Mouse (Mus musculus): Measurements from ENCODE around the gene Man1c1. TPM values are rescaled to one million over a fixed set of nuclear protein-coding genes. Genes with fewer than 3 reads are reported as not detected.
A peak's percentile ranks its signal among the peaks of the same experiment; 100 is the strongest.

The Man1c1 gene
- polyA plus RNA-seq, 1 experiment from 2014 or later, result 2.6 TPM

DNA sequence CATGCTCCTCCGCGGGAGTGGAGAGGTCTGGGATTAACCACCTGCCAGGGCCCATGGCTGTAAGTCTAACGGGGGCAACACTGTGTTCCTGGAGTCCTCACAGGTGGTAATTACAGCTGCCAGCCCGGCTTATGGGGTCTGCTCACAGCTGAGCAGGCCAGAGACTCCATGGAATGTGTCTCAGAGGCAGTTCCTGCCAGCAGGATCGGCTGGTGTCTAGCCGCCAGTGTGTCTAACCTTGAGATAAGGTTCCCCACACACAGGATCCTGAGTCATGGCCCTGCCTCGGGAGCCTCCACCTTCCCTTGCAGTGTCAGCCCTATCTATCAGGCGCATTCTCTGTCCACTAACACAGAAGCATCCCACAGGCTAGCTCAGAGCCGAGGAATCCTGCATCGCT lies 41.0 kb downstream of the Man1c1 start:
- Histone ChIP-seq H3K4me2 (ENCODE audit: low read depth, severe bottlenecking) (no peak overlapping the region), H3K4me1 (ENCODE audit: control insufficient read depth, insufficient read depth, low read length) (peaks cover 15% of the 10 kb centered on the region), H3K27ac (replicated peaks; ENCODE audit: low read depth, low read length) (no peak overlapping the region), H3K4me3 (ENCODE audit: low read depth, low read length) (no peak overlapping the region), H3K36me3 (ENCODE audit: control insufficient read depth, insufficient read depth, low read length) (no peaks in the 10 kb centered on the region), H3K27me3 (ENCODE audit: control insufficient read depth, insufficient read depth, low read length) (peaks cover 7% of the 10 kb centered on the region), H3K9ac (ENCODE audit: low read length) (no peak overlapping the region), H3K9me3 (ENCODE audit: control insufficient read depth, low read length) (no peaks in the 10 kb centered on the region)
- DNase-seq (ENCODE audit: low spot score) (peak; percentile 39), ATAC-seq (ENCODE audit: insufficient number of reproducible peaks, low FRiP score, low TSS enrichment, low read depth) (no peak)
- WGBS, result 48% methylated on average over 10 of the region's 10 CpGs

DNA sequence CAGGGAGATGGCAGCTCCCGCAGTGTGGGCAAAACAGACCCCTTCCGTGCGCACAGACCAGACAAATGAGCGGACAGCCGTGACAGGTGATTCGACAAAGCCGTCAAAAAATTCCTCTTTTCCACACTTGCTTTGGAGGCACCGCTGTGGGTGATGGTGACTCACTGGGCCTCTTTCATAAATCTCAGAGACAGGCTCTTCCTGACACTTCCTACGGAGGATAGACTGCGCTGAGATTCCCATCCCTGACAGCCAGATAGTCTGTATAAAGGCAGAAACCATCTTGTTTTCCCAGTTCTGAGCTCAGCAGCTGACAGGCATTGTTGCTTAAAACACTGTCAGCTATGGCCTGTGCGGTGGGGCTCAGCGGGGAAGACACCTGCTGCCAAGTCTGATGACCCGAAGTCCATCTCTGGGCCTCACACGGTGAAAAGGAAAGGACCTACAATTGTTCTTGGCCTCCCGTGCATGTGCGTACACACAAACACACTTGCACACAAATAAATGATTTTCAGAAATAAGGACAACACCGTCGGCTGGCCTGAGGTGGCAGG lies 43.4 kb downstream of the Man1c1 start:
- Histone ChIP-seq H3K4me1 (ENCODE audit: control insufficient read depth, insufficient read depth, low read length) (peaks cover 15% of the 10 kb centered on the region), H3K9ac (ENCODE audit: low read length) (no peak overlapping the region), H3K9me3 (ENCODE audit: control insufficient read depth, low read length) (no peaks in the 10 kb centered on the region), H3K36me3 (ENCODE audit: control insufficient read depth, insufficient read depth, low read length) (no peaks in the 10 kb centered on the region), H3K4me2 (ENCODE audit: low read depth, severe bottlenecking) (no peak overlapping the region), H3K27ac (replicated peaks; ENCODE audit: low read depth, low read length) (no peak overlapping the region), H3K4me3 (ENCODE audit: low read depth, low read length) (no peak overlapping the region), H3K27me3 (ENCODE audit: control insufficient read depth, insufficient read depth, low read length) (peaks cover 7% of the 10 kb centered on the region)
- ATAC-seq (ENCODE audit: insufficient number of reproducible peaks, low FRiP score, low TSS enrichment, low read depth) (no peak), DNase-seq (ENCODE audit: low spot score) (no peak)
- WGBS, result 43% methylated on average over 18 of the region's 18 CpGs

DNA sequence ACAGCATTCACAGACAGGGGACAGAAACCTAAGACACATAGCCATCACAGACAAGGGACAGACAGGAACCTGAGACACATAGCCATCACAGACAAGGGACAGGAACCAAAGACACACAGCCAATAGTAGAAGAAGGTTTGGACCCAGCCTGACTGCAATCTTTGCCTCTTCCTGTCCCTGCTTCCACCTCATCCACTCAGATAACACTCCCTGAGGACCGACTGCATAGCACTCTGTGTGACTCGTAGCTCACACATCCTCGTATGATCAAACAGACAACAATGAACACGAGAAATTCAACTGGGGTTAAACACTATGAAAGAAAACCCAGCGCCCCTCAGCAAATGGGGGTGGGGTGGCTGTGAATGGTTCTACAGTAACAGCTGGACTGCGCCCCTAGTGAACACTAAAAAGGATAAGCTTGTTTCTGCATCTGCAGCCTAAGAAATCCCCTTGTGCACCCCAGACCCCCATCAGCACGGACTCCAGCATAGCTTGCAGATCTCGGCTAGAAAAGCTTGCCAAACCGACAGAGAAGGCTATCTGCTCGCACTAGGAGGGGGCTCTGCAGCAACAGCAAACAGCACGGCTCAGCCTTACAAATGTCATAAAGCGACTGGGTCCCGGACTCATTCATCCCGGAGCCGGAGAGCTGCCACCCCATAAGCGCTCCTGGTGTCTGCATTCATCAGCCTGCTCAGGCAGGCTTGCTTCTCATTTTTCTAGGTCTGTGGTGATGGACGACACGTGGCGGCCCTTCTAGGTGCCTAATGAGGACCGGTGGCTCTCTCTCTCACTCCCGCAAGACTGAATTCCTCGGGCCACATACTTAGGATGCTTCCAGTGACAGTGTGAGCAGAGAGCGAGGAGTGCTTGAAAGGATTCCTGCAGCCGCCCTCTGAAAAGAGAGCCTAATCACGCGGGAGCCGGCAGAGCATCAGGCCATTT lies 44.5 kb downstream of the Man1c1 start:
- peak overlapping the region; percentile 33 for H3K4me2 ChIP-seq (ENCODE audit: low read depth, severe bottlenecking)
- peaks cover 7% of the 10 kb centered on the region for H3K27me3 ChIP-seq (ENCODE audit: control insufficient read depth, insufficient read depth, low read length)
- 15% methylated on average over 27 of the region's 27 CpGs for WGBS
- H3K36me3 ChIP-seq (ENCODE audit: control insufficient read depth, insufficient read depth, low read length), result no peaks in the 10 kb centered on the region
- H3K9ac ChIP-seq (ENCODE audit: low read length), result no peak overlapping the region; the same call in 1 of the 2 replicates
- no peak for ATAC-seq (ENCODE audit: insufficient number of reproducible peaks, low FRiP score, low TSS enrichment, low read depth)
- H3K4me3 ChIP-seq (ENCODE audit: low read depth, low read length), result peak overlapping the region; percentile 3; the same call in 1 of the 2 replicates
- H3K27ac ChIP-seq (replicated peaks; ENCODE audit: low read depth, low read length), result no peak overlapping the region
- peak; percentile 50 for DNase-seq (ENCODE audit: low spot score)
- peaks cover 15% of the 10 kb centered on the region for H3K4me1 ChIP-seq (ENCODE audit: control insufficient read depth, insufficient read depth, low read length)
- H3K9me3 ChIP-seq (ENCODE audit: control insufficient read depth, low read length), result no peaks in the 10 kb centered on the region

DNA sequence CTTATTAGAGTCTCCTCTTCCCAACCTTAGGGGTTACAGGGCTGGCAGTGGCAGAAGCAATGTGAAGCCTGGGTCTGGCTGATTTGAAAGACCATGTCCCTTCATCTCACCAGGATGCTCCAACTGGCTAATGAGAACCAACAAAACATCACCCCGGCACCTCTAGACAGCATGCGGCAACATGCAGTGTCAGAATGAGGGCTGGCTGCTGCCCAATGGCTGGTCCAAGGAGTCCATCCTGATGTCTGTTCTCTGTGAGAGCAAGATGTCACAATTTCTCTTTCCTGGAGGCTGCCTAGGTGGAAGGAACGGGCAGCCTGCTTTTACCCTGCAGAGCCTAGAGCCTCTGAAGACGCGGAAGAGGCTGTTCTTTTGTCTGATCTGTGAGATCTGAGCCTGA lies 46.6 kb downstream of the Man1c1 start:
- ATAC-seq (ENCODE audit: insufficient number of reproducible peaks, low FRiP score, low TSS enrichment, low read depth) (no peak), DNase-seq (ENCODE audit: low spot score) (no peak)
- no peaks in the 10 kb centered on the region for H3K9me3 ChIP-seq (ENCODE audit: control insufficient read depth, low read length)
- peaks cover 15% of the 10 kb centered on the region for H3K4me1 ChIP-seq (ENCODE audit: control insufficient read depth, insufficient read depth, low read length)
- H3K9ac ChIP-seq (ENCODE audit: low read length), result no peak overlapping the region
- 59% methylated on average over 5 of the region's 5 CpGs for WGBS
- no peaks in the 10 kb centered on the region for H3K36me3 ChIP-seq (ENCODE audit: control insufficient read depth, insufficient read depth, low read length)
- H3K27ac ChIP-seq (replicated peaks; ENCODE audit: low read depth, low read length), result no peak overlapping the region
- H3K4me3 ChIP-seq (ENCODE audit: low read depth, low read length), result no peak overlapping the region
- no peak overlapping the region for H3K4me2 ChIP-seq (ENCODE audit: low read depth, severe bottlenecking)
- H3K27me3 ChIP-seq (ENCODE audit: control insufficient read depth, insufficient read depth, low read length), result peaks cover 7% of the 10 kb centered on the region

DNA sequence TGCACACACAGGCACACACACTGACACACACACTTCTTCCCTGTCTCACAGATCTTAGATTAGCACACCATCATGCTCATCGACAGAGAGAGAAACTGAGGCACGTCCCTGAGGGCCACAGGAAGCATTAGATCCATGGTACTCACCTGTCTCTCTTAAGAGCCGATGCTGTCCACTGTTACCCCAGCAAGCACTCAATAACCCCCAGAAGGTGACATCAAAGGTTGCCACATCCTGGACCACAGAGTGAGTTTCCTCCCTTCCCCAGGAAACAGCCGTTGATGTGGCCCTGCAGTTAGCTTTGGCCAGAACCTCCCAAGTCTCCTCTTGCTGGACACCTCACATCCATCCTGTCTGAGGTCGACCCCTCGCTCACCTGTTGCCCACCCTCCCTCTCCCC lies 49.7 kb downstream of the Man1c1 start:
- no peak overlapping the region for H3K27ac ChIP-seq (replicated peaks; ENCODE audit: low read depth, low read length)
- H3K36me3 ChIP-seq (ENCODE audit: control insufficient read depth, insufficient read depth, low read length), result no peaks in the 10 kb centered on the region
- no peaks in the 10 kb centered on the region for H3K27me3 ChIP-seq (ENCODE audit: control insufficient read depth, insufficient read depth, low read length)
- ATAC-seq (ENCODE audit: insufficient number of reproducible peaks, low FRiP score, low TSS enrichment, low read depth) (no peak), DNase-seq (ENCODE audit: low spot score) (no peak)
- peaks cover 3% of the 10 kb centered on the region for H3K4me1 ChIP-seq (ENCODE audit: control insufficient read depth, insufficient read depth, low read length)
- H3K4me2 ChIP-seq (ENCODE audit: low read depth, severe bottlenecking), result no peak overlapping the region
- 73% methylated on average over 6 of the region's 6 CpGs for WGBS
- no peaks in the 10 kb centered on the region for H3K9me3 ChIP-seq (ENCODE audit: control insufficient read depth, low read length)
- no peak overlapping the region for H3K9ac ChIP-seq (ENCODE audit: low read length)
- H3K4me3 ChIP-seq (ENCODE audit: low read depth, low read length), result no peak overlapping the region

DNA sequence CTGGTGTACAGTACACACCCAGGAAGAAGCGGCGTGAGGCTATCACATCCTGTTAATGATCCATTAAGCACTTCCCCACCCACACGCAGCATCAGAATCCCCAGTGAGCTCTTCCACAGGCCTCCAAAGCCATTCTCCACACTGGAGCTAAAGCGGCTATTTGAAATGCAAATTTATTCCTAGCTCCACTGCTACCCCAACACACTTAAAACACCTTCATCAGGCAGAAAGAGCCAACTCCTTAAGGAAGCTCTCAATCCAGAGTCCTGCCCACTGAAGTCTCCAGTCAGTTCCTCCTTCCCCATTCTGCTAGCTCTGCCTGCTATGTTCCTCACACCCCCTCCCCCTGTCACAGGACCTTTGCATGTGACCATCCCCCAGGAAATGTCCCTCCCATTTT lies 51.4 kb downstream of the Man1c1 start:
- Histone ChIP-seq H3K4me3 (ENCODE audit: low read depth, low read length) (no peak overlapping the region), H3K9ac (ENCODE audit: low read length) (no peak overlapping the region), H3K4me1 (ENCODE audit: control insufficient read depth, insufficient read depth, low read length) (no peaks in the 10 kb centered on the region), H3K36me3 (ENCODE audit: control insufficient read depth, insufficient read depth, low read length) (no peaks in the 10 kb centered on the region), H3K4me2 (ENCODE audit: low read depth, severe bottlenecking) (no peak overlapping the region), H3K27me3 (ENCODE audit: control insufficient read depth, insufficient read depth, low read length) (no peaks in the 10 kb centered on the region), H3K9me3 (ENCODE audit: control insufficient read depth, low read length) (no peaks in the 10 kb centered on the region), H3K27ac (replicated peaks; ENCODE audit: low read depth, low read length) (no peak overlapping the region)
- DNase-seq (ENCODE audit: low spot score) (no peak), ATAC-seq (ENCODE audit: insufficient number of reproducible peaks, low FRiP score, low TSS enrichment, low read depth) (no peak)
- 80% methylated on average over 4 of the region's 4 CpGs for WGBS

DNA sequence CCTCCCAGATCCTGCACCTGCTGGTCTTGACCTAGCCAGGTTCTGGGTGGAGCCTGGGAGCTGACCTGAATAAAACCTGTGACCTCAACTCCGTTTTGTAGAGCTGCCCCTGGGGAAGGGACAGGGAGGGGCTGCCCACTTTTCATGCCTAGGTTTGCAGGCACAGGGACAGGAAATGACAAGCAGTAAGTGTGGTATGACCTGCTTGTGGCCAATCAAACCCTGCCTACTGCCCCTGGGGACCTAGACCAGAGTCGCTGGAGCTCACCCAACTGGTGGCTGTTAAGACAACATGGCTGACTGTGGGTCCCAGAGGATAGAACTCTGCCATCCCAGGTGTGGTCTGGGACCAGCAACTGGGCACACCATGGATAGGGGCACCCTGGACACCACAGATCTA lies 51.9 kb downstream of the Man1c1 start:
- H3K27ac ChIP-seq (replicated peaks; ENCODE audit: low read depth, low read length), result no peak overlapping the region
- H3K4me1 ChIP-seq (ENCODE audit: control insufficient read depth, insufficient read depth, low read length), result no peaks in the 10 kb centered on the region
- H3K36me3 ChIP-seq (ENCODE audit: control insufficient read depth, insufficient read depth, low read length), result no peaks in the 10 kb centered on the region
- WGBS, result 55% methylated on average over 2 of the region's 2 CpGs
- no peaks in the 10 kb centered on the region for H3K9me3 ChIP-seq (ENCODE audit: control insufficient read depth, low read length)
- no peak overlapping the region for H3K9ac ChIP-seq (ENCODE audit: low read length)
- H3K4me2 ChIP-seq (ENCODE audit: low read depth, severe bottlenecking), result no peak overlapping the region
- ATAC-seq (ENCODE audit: insufficient number of reproducible peaks, low FRiP score, low TSS enrichment, low read depth), result no peak
- no peaks in the 10 kb centered on the region for H3K27me3 ChIP-seq (ENCODE audit: control insufficient read depth, insufficient read depth, low read length)
- no peak for DNase-seq (ENCODE audit: low spot score)
- H3K4me3 ChIP-seq (ENCODE audit: low read depth, low read length), result no peak overlapping the region

DNA sequence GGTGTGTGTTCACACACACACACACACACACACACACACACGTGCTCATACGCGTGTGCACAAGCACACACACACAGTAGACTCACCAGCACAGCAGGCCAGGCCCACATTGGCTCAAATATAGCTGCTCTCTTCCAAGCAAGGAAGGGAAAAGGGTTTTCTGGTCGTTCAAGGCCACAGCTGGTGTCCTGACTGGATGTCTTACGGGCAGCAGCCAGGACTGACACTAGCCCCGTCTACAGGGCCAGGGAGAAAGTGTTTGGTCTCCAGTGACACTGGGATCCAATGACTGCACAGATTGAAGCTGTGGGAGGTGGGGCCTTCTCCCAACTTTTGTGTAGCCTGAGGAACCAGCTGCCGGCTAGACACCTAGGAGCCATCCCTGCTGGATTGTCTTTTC lies 52.7 kb downstream of the Man1c1 start:
- ATAC-seq (ENCODE audit: insufficient number of reproducible peaks, low FRiP score, low TSS enrichment, low read depth), result no peak
- no peak for DNase-seq (ENCODE audit: low spot score)
- no peak overlapping the region for H3K9ac ChIP-seq (ENCODE audit: low read length)
- H3K36me3 ChIP-seq (ENCODE audit: control insufficient read depth, insufficient read depth, low read length), result no peaks in the 10 kb centered on the region
- no peaks in the 10 kb centered on the region for H3K27me3 ChIP-seq (ENCODE audit: control insufficient read depth, insufficient read depth, low read length)
- H3K4me2 ChIP-seq (ENCODE audit: low read depth, severe bottlenecking), result no peak overlapping the region
- H3K27ac ChIP-seq (replicated peaks; ENCODE audit: low read depth, low read length), result no peak overlapping the region
- H3K4me3 ChIP-seq (ENCODE audit: low read depth, low read length), result no peak overlapping the region
- H3K9me3 ChIP-seq (ENCODE audit: control insufficient read depth, low read length), result no peaks in the 10 kb centered on the region
- 70% methylated on average over 7 of the region's 7 CpGs for WGBS
- H3K4me1 ChIP-seq (ENCODE audit: control insufficient read depth, insufficient read depth, low read length), result no peaks in the 10 kb centered on the region

Data from limb, embryonic 11.5 days (tissue).